Mouse (Mus musculus) left cerebral cortex, adult 11 months (tissue): ENCODE results near the gene Foxk1.

ENCODE experiments used
- DNase-seq: peaks from one replicate; pipeline ENCODE4 v3.0.0; 2022; ENCODE audit warnings: low spot score

Foxk1 gene

GRCm38 (mm10) chr5:142478829-142479435, 77.6 kb downstream of the Foxk1 start:
- DNase-seq, result peak; percentile 73

GRCm38 (mm10) chr5:142482512-142482911, 81.2 kb downstream of the Foxk1 start:
- no peak for DNase-seq

GRCm38 (mm10) chr5:142483581-142483980, 82.3 kb downstream of the Foxk1 start:
- DNase-seq, result no peak

GRCm38 (mm10) chr5:142486654-142487053, 85.4 kb downstream of the Foxk1 start:
- no peak for DNase-seq

GRCm38 (mm10) chr5:142489955-142490707, 88.8 kb downstream of the Foxk1 start:
- DNase-seq, result no peak

GRCm38 (mm10) chr5:142493307-142493706, 92.0 kb downstream of the Foxk1 start:
- no peak for DNase-seq

GRCm38 (mm10) chr5:142495321-142496096, 94.2 kb downstream of the Foxk1 start:
- no peak for DNase-seq

GRCm38 (mm10) chr5:142498964-142499363, 97.7 kb downstream of the Foxk1 start:
- DNase-seq, result no peak

- DNase-seq, result no peak
Measured at GRCm38 (mm10) chr5:142500918-142501317, 99.6 kb downstream of the Foxk1 start.

GRCm38 (mm10) chr5:142502414-142502813, 101.1 kb downstream of the Foxk1 start:
- DNase-seq, result peak; percentile 89

GRCm38 (mm10) chr5:142504175-142504574, 102.9 kb downstream of the Foxk1 start:
- DNase-seq, result no peak

GRCm38 (mm10) chr5:142505695-142506423, 104.6 kb downstream of the Foxk1 start:
- no peak for DNase-seq

- no peak for DNase-seq
Measured at GRCm38 (mm10) chr5:142509141-142510060, 108.1 kb downstream of the Foxk1 start.

- DNase-seq, result no peak
Measured at GRCm38 (mm10) chr5:142510061-142510414, 108.7 kb downstream of the Foxk1 start.
